Mouse (Mus musculus) kidney, embryonic 15.5 days (tissue): ENCODE measurements around the gene Hic1. TPM values are rescaled to one million over a fixed set of nuclear protein-coding genes. Genes with fewer than 3 reads are reported as not detected.

Experiments
- ATAC-seq: fragments of 200-750 bp; cut with Nextera tagmentation; replicated peaks from 2 replicates; pipeline ENCODE4 v1.8.0; 2017; ENCODE audit warnings: moderate TSS enrichment; ENCODE audit not compliant: low FRiP score
- H3K27ac ChIP-seq: fragments of 300-500 bp; sonication (generic); 2 replicates; pipeline ENCODE4 v1.5.1; 2015; ENCODE audit warnings: mild to moderate bottlenecking, inconsistent platforms
- H3K27me3 ChIP-seq: fragments of 300-500 bp; sonication (generic); 2 replicates; pipeline ENCODE4 v1.6.1; 2015; ENCODE audit warnings: inconsistent platforms
- H3K36me3 ChIP-seq: fragments of 300-500 bp; sonication (generic); 2 replicates; pipeline ENCODE4 v1.6.1; 2015; ENCODE audit warnings: inconsistent platforms
- H3K4me1 ChIP-seq: fragments of 300-500 bp; sonication (generic); 2 replicates; pipeline ENCODE4 v1.6.1; 2015; ENCODE audit warnings: inconsistent platforms
- H3K4me2 ChIP-seq: fragments of 300-500 bp; sonication (generic); 2 replicates; pipeline ENCODE4 v1.6.1; 2015; ENCODE audit warnings: moderate library complexity, mild to moderate bottlenecking, inconsistent platforms
- H3K4me3 ChIP-seq: fragments of 300-500 bp; sonication (generic); replicated peaks from 2 replicates; pipeline ENCODE4 v1.5.1; 2015; ENCODE audit warnings: mild to moderate bottlenecking, inconsistent platforms
- H3K9ac ChIP-seq: fragments of 300-500 bp; sonication (generic); 2 replicates; pipeline ENCODE4 v1.6.1; 2015; ENCODE audit warnings: mild to moderate bottlenecking, inconsistent platforms
- H3K9me3 ChIP-seq: fragments of 300-500 bp; sonication (generic); replicated peaks from 2 replicates; pipeline ENCODE4 v1.6.1; 2016; ENCODE audit warnings: inconsistent platforms
- WGBS: fragments of 180-500 bp; shearing (Covaris S2); methylation state at CpG from one replicate; pipeline ENCODE4 v1.1.7; 2015; ENCODE audit warnings: mixed read lengths; 5-methylcytosine and 5-hydroxymethylcytosine counted together
- polyA plus RNA-seq: library from polyadenylated mRNA; unstranded; fragments of >200 nt; fragmentation: Nextera tagmentation; extraction: Ambion mirVana; gene quantifications from 2 replicates; pipeline ENCODE4 v1.2.1, GENCODE M21; 2015

Gene Hic1
- polyA plus RNA-seq, 1 experiment from 2014 or later: 25.9 TPM

- ATAC-seq: no peak
- no peak overlapping the region for H3K9ac ChIP-seq
These were observed 32.4 kb upstream of the Hic1 start for GRCm38 (mm10) chr11:75201721-75202120.

GRCm38 (mm10) chr11:75200935-75201334, 31.6 kb upstream of the Hic1 start:
- 88% methylated on average over 12 of the region's 12 CpGs for WGBS
- H3K4me1 ChIP-seq: peaks cover 25% of the 10 kb centered on the region
- no peak for ATAC-seq

More at GRCm38 (mm10) chr11:75201721-75202120, 32.4 kb upstream of the Hic1 start:
- Histone ChIP-seq H3K27ac (no peak overlapping the region), H3K4me1 (peaks cover 18% of the 10 kb centered on the region), H3K4me2 (no peak overlapping the region), H3K9me3 (no peaks in the 10 kb centered on the region), H3K36me3 (no peaks in the 10 kb centered on the region), H3K27me3 (peaks cover 27% of the 10 kb centered on the region), H3K4me3 (no peak overlapping the region)
- 36% methylated on average over 8 of the region's 8 CpGs for WGBS

GRCm38 (mm10) chr11:75199951-75200350, 30.6 kb upstream of the Hic1 start:
- no peak for ATAC-seq
- Histone ChIP-seq H3K4me2 (no peak overlapping the region), H3K4me3 (no peak overlapping the region)

More at GRCm38 (mm10) chr11:75200935-75201334, 31.6 kb upstream of the Hic1 start:
- no peak overlapping the region for H3K27ac ChIP-seq
- H3K9me3 ChIP-seq: no peaks in the 10 kb centered on the region
- no peaks in the 10 kb centered on the region for H3K36me3 ChIP-seq
- H3K4me2 ChIP-seq: no peak overlapping the region
- no peak overlapping the region for H3K9ac ChIP-seq
- peaks cover 35% of the 10 kb centered on the region for H3K27me3 ChIP-seq
- no peak overlapping the region for H3K4me3 ChIP-seq

GRCm38 (mm10) chr11:75198792-75199191, 29.5 kb upstream of the Hic1 start:
- no peak for ATAC-seq
- 63% methylated on average over 4 of the region's 4 CpGs for WGBS

More at GRCm38 (mm10) chr11:75199951-75200350, 30.6 kb upstream of the Hic1 start:
- no peaks in the 10 kb centered on the region for H3K9me3 ChIP-seq
- no peak overlapping the region for H3K27ac ChIP-seq
- no peaks in the 10 kb centered on the region for H3K36me3 ChIP-seq
- H3K27me3 ChIP-seq: peaks cover 45% of the 10 kb centered on the region
- H3K9ac ChIP-seq: no peak overlapping the region
- 78% methylated on average over 5 of the region's 5 CpGs for WGBS
- H3K4me1 ChIP-seq: peaks cover 34% of the 10 kb centered on the region

GRCm38 (mm10) chr11:75197956-75198355, 28.6 kb upstream of the Hic1 start:
- Histone ChIP-seq H3K27me3 (peaks cover 65% of the 10 kb centered on the region), H3K9ac (no peak overlapping the region), H3K36me3 (no peaks in the 10 kb centered on the region), H3K9me3 (no peaks in the 10 kb centered on the region), H3K4me2 (no peak overlapping the region), H3K4me3 (no peak overlapping the region), H3K27ac (no peak overlapping the region), H3K4me1 (peaks cover 48% of the 10 kb centered on the region)
- 47% methylated on average over 7 of the region's 7 CpGs for WGBS
- no peak for ATAC-seq

More at GRCm38 (mm10) chr11:75198792-75199191, 29.5 kb upstream of the Hic1 start:
- Histone ChIP-seq H3K36me3 (no peaks in the 10 kb centered on the region), H3K4me1 (peaks cover 39% of the 10 kb centered on the region), H3K9me3 (no peaks in the 10 kb centered on the region), H3K27ac (no peak overlapping the region), H3K4me2 (no peak overlapping the region), H3K4me3 (no peak overlapping the region), H3K27me3 (peaks cover 56% of the 10 kb centered on the region), H3K9ac (no peak overlapping the region)

GRCm38 (mm10) chr11:75196131-75196530, 26.8 kb upstream of the Hic1 start:
- WGBS: 48% methylated on average over 6 of the region's 6 CpGs
- Histone ChIP-seq H3K27me3 (peaks cover 81% of the 10 kb centered on the region), H3K9ac (no peak overlapping the region), H3K9me3 (no peaks in the 10 kb centered on the region), H3K36me3 (no peaks in the 10 kb centered on the region), H3K4me3 (no peak overlapping the region), H3K27ac (no peak overlapping the region), H3K4me2 (no peak overlapping the region), H3K4me1 (peaks cover 48% of the 10 kb centered on the region)
- no peak for ATAC-seq

- no peak overlapping the region for H3K27ac ChIP-seq
- H3K9me3 ChIP-seq: no peaks in the 10 kb centered on the region
- peaks cover 74% of the 10 kb centered on the region for H3K27me3 ChIP-seq
- H3K4me3 ChIP-seq: peak overlapping the region; percentile 60
- peaks cover 49% of the 10 kb centered on the region for H3K4me1 ChIP-seq
- H3K9ac ChIP-seq: peak overlapping the region; percentile 42
- H3K36me3 ChIP-seq: no peaks in the 10 kb centered on the region
- 0% methylated on average over 39 of the region's 39 CpGs for WGBS
- peak overlapping the region; percentile 89 for H3K4me2 ChIP-seq
- peak; percentile 40 for ATAC-seq
These were observed 25.6 kb upstream of the Hic1 start for GRCm38 (mm10) chr11:75194850-75195461.

- WGBS: under 1% methylated on average over 52 of the region's 52 CpGs
- Histone ChIP-seq H3K9ac (peak overlapping the region; percentile 42), H3K27me3 (peaks cover 74% of the 10 kb centered on the region), H3K4me3 (peak overlapping the region; percentile 60), H3K36me3 (no peaks in the 10 kb centered on the region), H3K9me3 (no peaks in the 10 kb centered on the region), H3K4me2 (peak overlapping the region; percentile 89), H3K4me1 (peaks cover 55% of the 10 kb centered on the region), H3K27ac (no peak overlapping the region)
- no peak for ATAC-seq
These were observed 25.0 kb upstream of the Hic1 start for GRCm38 (mm10) chr11:75194121-75194849.

GRCm38 (mm10) chr11:75193256-75194071, 24.1 kb upstream of the Hic1 start, which contains the start of gene Rtn4rl1:
Gene Rtn4rl1 (plus strand): TSS chr11:75193783.
- H3K9me3 ChIP-seq: no peaks in the 10 kb centered on the region
- under 1% methylated on average over 83 of the region's 84 CpGs for WGBS
- H3K4me3 ChIP-seq: peak within 1 kb of the TSS; percentile 60
- H3K27me3 ChIP-seq: peaks cover 68% of the 10 kb centered on the region
- H3K4me2 ChIP-seq: peak within 1 kb of the TSS; percentile 89
- ATAC-seq: peak; percentile 10; the same call in 1 of the 2 replicates
- no peak within 1 kb of the TSS for H3K27ac ChIP-seq
- H3K9ac ChIP-seq: peak within 1 kb of the TSS; percentile 42
- no peaks in the 10 kb centered on the region for H3K36me3 ChIP-seq
- H3K4me1 ChIP-seq: peaks cover 62% of the 10 kb centered on the region

GRCm38 (mm10) chr11:75192336-75193214, 23.3 kb upstream of the Hic1 start:
- Histone ChIP-seq H3K9me3 (no peaks in the 10 kb centered on the region), H3K4me2 (peak overlapping the region; percentile 89), H3K4me1 (peaks cover 63% of the 10 kb centered on the region), H3K9ac (no peak overlapping the region; the same call in 1 of the 2 replicates), H3K4me3 (peak overlapping the region; percentile 60), H3K27me3 (peaks cover 61% of the 10 kb centered on the region), H3K36me3 (no peaks in the 10 kb centered on the region), H3K27ac (no peak overlapping the region)
- ATAC-seq: peak; percentile 40; the same call in 1 of the 2 replicates
- WGBS: 24% methylated on average over 13 of the region's 13 CpGs

- Histone ChIP-seq H3K4me2 (no peak overlapping the region), H3K36me3 (no peaks in the 10 kb centered on the region), H3K4me1 (peaks cover 63% of the 10 kb centered on the region), H3K9ac (no peak overlapping the region), H3K4me3 (no peak overlapping the region), H3K27me3 (peaks cover 55% of the 10 kb centered on the region), H3K9me3 (no peaks in the 10 kb centered on the region), H3K27ac (no peak overlapping the region)
- 67% methylated on average over 6 of the region's 6 CpGs for WGBS
- ATAC-seq: no peak
These were observed 22.5 kb upstream of the Hic1 start for GRCm38 (mm10) chr11:75191841-75192240.
